Mouse (Mus musculus) E14TG2a.4 (cell line): ENCODE measurements around the gene Kcnh1.
A peak's percentile ranks its signal among the peaks of the same experiment; 100 is the strongest.

ENCODE experiments used
- H3K27me3 ChIP-seq: 2 replicates; pipeline ENCODE4 v1.6.1; 2014; ENCODE audit warnings: low read length, control low read depth; ENCODE audit not compliant: insufficient read depth
- H3K36me3 ChIP-seq: 2 replicates; pipeline ENCODE4 v1.6.1; 2014; ENCODE audit warnings: low read length, control low read depth; ENCODE audit not compliant: insufficient read depth
- H3K4me1 ChIP-seq: replicated peaks from 2 replicates; pipeline ENCODE4 v1.6.1; 2014; ENCODE audit warnings: low read depth, low read length, control low read depth
- H3K4me3 ChIP-seq: replicated peaks from 2 replicates; pipeline ENCODE4 v1.5.1; 2014; ENCODE audit warnings: mild to moderate bottlenecking, low read length
- H3K9me3 ChIP-seq: 2 replicates; pipeline ENCODE4 v1.6.1; 2014; ENCODE audit warnings: low read length, control low read depth
- CTCF ChIP-seq: conservative IDR thresholded peaks from 2 replicates; pipeline ENCODE4 v1.5.1; 2014; ENCODE audit warnings: low read length
- NANOG ChIP-seq: IDR thresholded peaks from 2 replicates; pipeline ENCODE4 v1.6.1; 2014; ENCODE audit warnings: borderline replicate concordance, low read length, mixed read lengths
- POU5F1 ChIP-seq: IDR thresholded peaks from 2 replicates; pipeline ENCODE4 v1.6.1; 2014; ENCODE audit warnings: low read length, borderline replicate concordance

The Kcnh1 gene

DNA sequence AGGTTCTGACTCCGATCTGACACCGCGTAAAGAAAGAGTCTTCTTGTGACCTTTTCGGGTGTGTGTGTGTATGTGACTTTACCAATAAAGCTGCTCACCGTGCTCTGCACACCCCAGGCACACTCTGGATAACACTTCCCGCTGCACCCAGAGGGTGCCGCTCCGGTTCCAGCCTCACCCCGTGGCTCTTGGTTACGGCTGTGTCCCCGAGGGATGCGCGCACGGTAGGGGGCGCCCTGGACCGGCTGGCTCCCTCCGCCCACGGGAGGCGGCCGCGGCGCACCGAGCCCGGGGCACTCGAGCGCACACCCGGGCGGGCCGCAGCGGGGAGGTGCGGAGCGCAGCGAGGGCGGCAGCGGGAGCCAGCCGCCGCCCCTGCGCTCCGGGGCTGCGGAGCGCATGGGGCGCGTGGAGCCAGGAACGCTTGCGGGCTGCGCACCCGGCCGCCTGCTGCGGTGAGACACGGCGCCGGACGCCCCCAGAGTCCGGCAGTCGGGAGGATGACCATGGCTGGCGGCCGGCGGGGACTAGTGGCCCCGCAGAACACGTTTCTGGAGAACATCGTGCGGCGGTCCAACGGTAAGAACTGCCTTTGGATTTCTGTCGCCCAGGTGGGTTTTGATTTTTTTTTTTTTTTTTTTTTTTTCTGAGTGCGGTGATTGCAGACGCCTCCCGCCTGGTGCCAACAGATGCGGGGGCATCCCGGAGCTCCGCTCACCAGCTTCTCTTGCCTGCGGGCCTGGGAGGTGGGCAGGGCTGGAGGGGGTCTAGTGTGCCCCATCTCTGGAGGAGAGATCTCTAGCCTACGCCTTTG lies at the start of gene Kcnh1:
Gene Kcnh1 (plus strand): TSS at position 267 of the 814 bp plus-strand sequence.
- TF ChIP-seq NANOG (no peak), POU5F1 (no peak), CTCF (peak; percentile 22)
- peaks cover 13% of the 10 kb centered on the region for H3K4me1 ChIP-seq
- peaks cover 32% of the 10 kb centered on the region for H3K27me3 ChIP-seq
- peak within 1 kb of the TSS; percentile 84 for H3K4me3 ChIP-seq
- H3K9me3 ChIP-seq = no peaks in the 10 kb centered on the region
- H3K36me3 ChIP-seq = no peaks in the 10 kb centered on the region

DNA sequence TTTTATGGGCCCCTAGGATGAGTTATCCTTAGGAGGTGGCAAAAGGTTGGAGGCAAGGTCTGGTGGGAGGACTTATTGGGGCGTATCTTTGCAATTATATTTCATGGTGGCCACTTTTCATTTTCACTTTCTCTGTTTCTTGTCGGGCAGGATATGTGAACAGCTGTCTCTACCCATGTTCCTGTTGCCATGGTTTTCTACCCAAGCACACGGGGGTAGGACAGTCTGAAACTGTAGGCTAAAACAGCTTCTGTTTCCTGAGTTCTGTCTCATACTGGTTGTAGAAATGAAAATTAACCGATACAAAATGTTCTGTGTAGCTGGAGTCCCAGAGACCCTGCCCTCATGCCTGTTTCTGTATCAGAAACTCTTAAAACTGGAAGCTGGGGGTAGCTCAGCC lies 39.4 kb upstream of the Kcnh1 start:
- peaks cover 53% of the 10 kb centered on the region for H3K9me3 ChIP-seq
- no peak overlapping the region for H3K4me3 ChIP-seq
- no peaks in the 10 kb centered on the region for H3K36me3 ChIP-seq
- no peak for TF ChIP-seq CTCF
- TF ChIP-seq POU5F1 = no peak
- TF ChIP-seq NANOG = no peak
- no peaks in the 10 kb centered on the region for H3K4me1 ChIP-seq
- H3K27me3 ChIP-seq = no peaks in the 10 kb centered on the region

DNA sequence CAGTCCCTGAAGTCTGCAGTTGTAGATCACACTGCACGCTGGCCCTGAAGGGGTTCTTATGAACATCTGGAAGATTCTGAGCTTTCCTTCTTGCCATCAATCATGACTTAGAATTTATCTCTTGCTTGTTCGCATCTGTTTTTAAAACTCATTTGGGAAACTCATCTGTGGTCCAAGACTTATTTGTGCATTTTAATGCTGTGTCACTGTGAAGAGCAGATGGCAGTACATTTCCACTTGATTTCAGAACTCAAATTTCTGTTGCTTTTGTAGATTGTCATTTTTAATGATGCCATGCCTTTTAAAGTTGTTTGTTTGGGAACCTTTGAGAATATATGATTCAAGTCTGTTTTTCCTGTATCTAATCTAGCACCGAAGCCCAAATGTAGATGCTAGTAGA lies 19.1 kb upstream of the Kcnh1 start:
- Histone ChIP-seq H3K4me3 (no peak overlapping the region), H3K27me3 (no peaks in the 10 kb centered on the region), H3K9me3 (peaks cover 29% of the 10 kb centered on the region), H3K36me3 (no peaks in the 10 kb centered on the region), H3K4me1 (no peaks in the 10 kb centered on the region)
- TF ChIP-seq NANOG (no peak), CTCF (no peak), POU5F1 (no peak)

DNA sequence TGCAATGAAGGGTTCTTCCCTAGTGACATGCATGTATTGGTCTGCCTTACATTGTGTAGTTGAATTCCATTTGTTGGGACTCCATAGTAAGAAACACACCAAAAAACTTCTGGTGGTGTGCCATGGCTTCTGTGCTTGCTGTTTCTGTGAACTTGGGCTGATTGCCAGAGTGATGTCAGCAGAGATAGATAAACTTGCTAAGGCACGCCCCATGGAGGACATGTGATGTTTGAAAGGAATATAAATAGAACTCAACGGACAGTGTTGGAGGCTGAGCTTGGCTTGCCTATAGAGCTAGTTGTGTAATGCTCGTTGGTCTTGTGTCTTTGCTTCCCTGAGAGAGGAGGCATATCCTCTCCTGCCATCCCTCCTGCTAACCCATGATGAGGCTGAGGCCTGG lies 10.7 kb upstream of the Kcnh1 start:
- H3K36me3 ChIP-seq = no peaks in the 10 kb centered on the region
- H3K27me3 ChIP-seq = no peaks in the 10 kb centered on the region
- H3K9me3 ChIP-seq = no peaks in the 10 kb centered on the region
- H3K4me1 ChIP-seq = no peaks in the 10 kb centered on the region
- no peak for TF ChIP-seq POU5F1
- TF ChIP-seq NANOG = no peak
- no peak for TF ChIP-seq CTCF
- no peak overlapping the region for H3K4me3 ChIP-seq

DNA sequence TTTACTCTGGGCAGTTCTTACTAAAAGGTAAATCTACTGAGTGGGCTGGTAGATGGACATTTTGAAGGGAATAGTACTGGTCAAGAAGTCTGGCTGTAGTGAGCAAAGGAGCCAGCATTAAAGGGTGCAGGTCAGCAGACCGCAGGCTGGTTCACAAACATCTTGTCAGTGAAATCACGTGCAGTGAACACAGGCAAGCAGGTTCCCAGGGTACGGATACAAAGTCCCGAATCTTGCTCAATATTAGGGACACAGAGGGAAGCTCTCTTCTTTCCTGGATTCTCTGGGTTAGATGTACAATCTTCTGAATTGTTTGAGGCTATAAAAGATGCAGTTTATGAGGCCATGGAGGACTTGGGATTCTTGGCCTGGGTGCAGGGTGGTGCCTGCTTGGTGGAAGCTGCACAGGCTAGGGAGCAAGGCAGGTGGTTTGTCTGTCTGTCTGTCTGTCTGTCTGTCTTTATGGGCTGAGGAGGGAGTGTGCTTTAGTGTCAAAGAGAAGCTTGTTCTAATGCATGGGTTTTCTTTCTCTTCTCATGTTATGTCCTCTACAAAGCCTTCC lies 8.8 kb upstream of the Kcnh1 start:
- no peak overlapping the region for H3K4me3 ChIP-seq
- H3K36me3 ChIP-seq = no peaks in the 10 kb centered on the region
- no peaks in the 10 kb centered on the region for H3K4me1 ChIP-seq
- no peaks in the 10 kb centered on the region for H3K9me3 ChIP-seq
- TF ChIP-seq POU5F1 = no peak
- no peak for TF ChIP-seq NANOG
- no peak for TF ChIP-seq CTCF
- no peaks in the 10 kb centered on the region for H3K27me3 ChIP-seq

DNA sequence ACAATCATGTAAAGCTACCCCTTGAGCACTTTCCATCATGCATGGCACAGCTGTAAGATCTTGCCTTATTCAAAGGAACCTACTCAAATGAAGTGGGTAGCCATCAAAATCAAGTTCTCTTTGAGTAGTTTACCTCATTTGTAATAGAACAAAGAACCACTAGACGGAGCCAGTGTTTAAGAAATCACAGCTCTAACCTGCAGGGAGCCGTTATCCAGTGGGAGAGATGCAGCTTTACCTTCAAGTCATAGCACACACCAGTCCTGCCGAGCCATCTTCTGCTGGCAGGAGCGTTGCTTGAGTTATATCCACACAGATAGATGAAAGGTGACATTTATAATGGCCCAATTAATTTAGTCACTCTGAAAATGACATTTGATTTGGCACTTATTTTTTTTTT lies 1.5 kb upstream of the Kcnh1 start:
- TF ChIP-seq POU5F1 (no peak), CTCF (peak; percentile 66)
- Histone ChIP-seq H3K36me3 (no peaks in the 10 kb centered on the region), H3K27me3 (peaks cover 32% of the 10 kb centered on the region), H3K4me3 (no peak overlapping the region), H3K4me1 (peaks cover 13% of the 10 kb centered on the region), H3K9me3 (no peaks in the 10 kb centered on the region)

DNA sequence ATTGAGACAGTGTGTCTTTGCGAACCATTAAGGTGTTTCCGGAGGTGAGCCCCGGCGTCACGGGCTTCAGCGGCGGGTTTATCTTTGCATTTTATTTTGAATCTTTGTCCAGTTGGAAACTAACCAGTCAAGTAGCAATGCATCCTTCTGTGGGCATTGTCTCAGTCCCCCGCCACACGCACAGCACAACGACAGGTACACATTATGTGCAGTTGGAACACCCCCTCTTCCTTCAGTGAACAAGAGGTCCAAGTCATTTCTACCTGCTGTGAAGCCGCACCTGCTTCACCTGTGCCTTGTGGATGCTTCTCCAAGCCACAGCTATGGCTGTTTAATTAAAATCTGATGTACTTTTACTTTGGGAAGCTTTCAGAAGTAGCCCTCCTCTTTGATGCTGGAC lies 803 bp upstream of the Kcnh1 start:
- Histone ChIP-seq H3K9me3 (no peaks in the 10 kb centered on the region), H3K27me3 (peaks cover 32% of the 10 kb centered on the region), H3K36me3 (no peaks in the 10 kb centered on the region), H3K4me1 (peaks cover 13% of the 10 kb centered on the region), H3K4me3 (no peak overlapping the region)
- TF ChIP-seq POU5F1 (no peak), NANOG (no peak), CTCF (no peak)

DNA sequence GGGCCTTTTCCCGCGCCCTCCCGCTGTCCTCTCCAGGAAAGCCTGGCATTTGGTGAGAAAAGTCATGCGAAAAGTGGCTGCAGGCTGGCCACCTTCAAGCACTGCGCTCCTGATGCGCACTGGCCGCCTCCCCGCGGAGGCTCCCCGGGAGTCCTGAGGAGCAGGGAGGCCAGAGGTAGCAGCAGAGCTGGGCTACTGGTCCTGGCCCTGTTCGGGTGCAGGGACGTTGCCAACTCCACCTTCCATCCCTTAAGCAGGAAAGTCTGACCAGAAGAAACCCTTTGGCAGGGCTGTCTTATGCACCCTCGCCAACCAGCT lies 707 bp downstream of the Kcnh1 start:
- TF ChIP-seq POU5F1 = no peak
- TF ChIP-seq NANOG = no peak
- no peak for TF ChIP-seq CTCF
- Histone ChIP-seq H3K4me1 (peaks cover 13% of the 10 kb centered on the region), H3K36me3 (no peaks in the 10 kb centered on the region), H3K4me3 (peak overlapping the region; percentile 84), H3K9me3 (no peaks in the 10 kb centered on the region), H3K27me3 (peaks cover 32% of the 10 kb centered on the region)

DNA sequence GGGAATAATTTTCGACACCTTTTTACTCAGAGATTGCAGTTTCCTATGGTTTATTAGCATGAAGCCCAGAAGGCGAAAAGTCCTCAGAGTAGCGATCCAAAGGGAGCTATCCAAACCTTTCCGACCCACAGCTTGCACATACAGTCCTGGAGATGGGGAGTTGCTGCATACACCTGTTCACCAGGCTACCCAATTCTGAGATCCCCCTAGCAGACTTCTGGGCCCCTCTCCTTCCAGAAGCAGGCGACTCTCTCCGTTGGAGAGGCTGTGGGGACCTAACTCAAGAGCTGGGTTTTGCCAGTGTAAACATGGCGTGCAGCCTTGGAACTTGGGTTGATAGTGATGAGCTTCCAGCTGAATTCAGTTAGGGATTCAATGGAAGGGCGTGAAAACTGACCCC lies 1.3 kb downstream of the Kcnh1 start:
- Histone ChIP-seq H3K36me3 (no peaks in the 10 kb centered on the region), H3K9me3 (no peaks in the 10 kb centered on the region), H3K4me1 (peaks cover 13% of the 10 kb centered on the region), H3K4me3 (no peak overlapping the region), H3K27me3 (peaks cover 32% of the 10 kb centered on the region)
- TF ChIP-seq POU5F1 = no peak
- TF ChIP-seq CTCF = no peak
- TF ChIP-seq NANOG = no peak
